Mouse (Mus musculus) embryonic facial prominence, embryonic 12.5 days (tissue): ENCODE results near the gene Ap2a1. TPM values are rescaled to one million over a fixed set of nuclear protein-coding genes. Genes with fewer than 3 reads are reported as not detected.
A peak's percentile ranks its signal among the peaks of the same experiment; 100 is the strongest.

Source experiments
- ATAC-seq: fragments of 200-750 bp; cut with Nextera tagmentation; 2 replicates; pipeline ENCODE4 v1.8.0; 2017; ENCODE audit not compliant: insufficient number of reproducible peaks, insufficient read depth, low FRiP score, low TSS enrichment
- H3K27ac ChIP-seq: fragments of 300-500 bp; sonication (generic); 2 replicates; pipeline ENCODE4 v1.5.1; 2016; ENCODE audit warnings: mild to moderate bottlenecking
- H3K27me3 ChIP-seq: fragments of 300-500 bp; sonication (generic); 2 replicates; pipeline ENCODE4 v1.6.1; 2016; ENCODE audit warnings: mild to moderate bottlenecking, moderate library complexity
- H3K36me3 ChIP-seq: fragments of 300-500 bp; sonication (generic); 2 replicates; pipeline ENCODE4 v1.6.1; 2016; ENCODE audit warnings: mild to moderate bottlenecking
- H3K4me1 ChIP-seq: fragments of 300-500 bp; sonication (generic); 2 replicates; pipeline ENCODE4 v1.6.1; 2016
- H3K4me2 ChIP-seq: fragments of 300-500 bp; sonication (generic); replicated peaks from 2 replicates; pipeline ENCODE4 v1.6.1; 2016; ENCODE audit warnings: mild to moderate bottlenecking, moderate library complexity
- H3K4me3 ChIP-seq: fragments of 300-500 bp; sonication (generic); 2 replicates; pipeline ENCODE4 v1.5.1; 2016; ENCODE audit warnings: mild to moderate bottlenecking
- H3K9ac ChIP-seq: fragments of 300-500 bp; sonication (generic); 2 replicates; pipeline ENCODE4 v1.6.1; 2016; ENCODE audit warnings: mild to moderate bottlenecking, moderate library complexity
- H3K9me3 ChIP-seq: fragments of 300-500 bp; sonication (generic); 2 replicates; pipeline ENCODE4 v1.6.1; 2016; ENCODE audit warnings: mild to moderate bottlenecking, moderate library complexity
- WGBS: fragments of 180-500 bp; shearing (Covaris S2); methylation state at CpG from one replicate; pipeline ENCODE4 v1.1.7; 2016; 5-methylcytosine and 5-hydroxymethylcytosine counted together
- polyA plus RNA-seq: library from polyadenylated mRNA; unstranded; fragments of >200 nt; fragmentation: Nextera tagmentation; extraction: Ambion mirVana; gene quantifications from 2 replicates; pipeline ENCODE4 v1.2.1, GENCODE M21; 2016

The Ap2a1 gene
- polyA plus RNA-seq, 1 experiment from 2014 or later = 84.7 TPM

GRCm38 (mm10) chr7:44962337-44962736, 33.0 kb upstream of the Ap2a1 start:
- Histone ChIP-seq H3K27ac (no peak overlapping the region), H3K9me3 (no peaks in the 10 kb centered on the region), H3K4me3 (no peak overlapping the region), H3K4me2 (no peak overlapping the region), H3K9ac (no peak overlapping the region), H3K27me3 (no peaks in the 10 kb centered on the region), H3K4me1 (no peaks in the 10 kb centered on the region), H3K36me3 (peaks cover 61% of the 10 kb centered on the region)
- 76% methylated on average over 8 of the region's 8 CpGs for WGBS
- ATAC-seq = no peak

DNA sequence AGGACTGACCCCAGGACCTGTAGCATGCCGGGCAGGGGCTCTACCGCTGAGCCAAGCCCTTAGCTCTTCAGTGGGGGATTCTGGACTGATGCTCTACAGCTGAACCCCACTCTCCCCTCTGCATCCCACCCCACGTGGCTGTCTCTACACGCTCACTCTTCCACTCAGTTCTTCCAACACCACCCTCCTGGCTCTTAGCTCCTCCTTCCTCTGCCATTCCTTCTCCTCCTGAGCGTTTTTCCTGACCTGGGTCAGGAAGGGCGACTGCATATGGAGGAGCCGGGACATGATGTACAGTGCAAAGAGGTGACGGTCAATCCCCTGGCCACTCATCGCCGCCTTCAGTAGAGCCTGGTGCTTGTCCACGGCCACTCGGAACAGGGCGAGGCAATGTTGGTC, 31.2 kb upstream of the Ap2a1 start:
- Histone ChIP-seq H3K36me3 (peaks cover 47% of the 10 kb centered on the region), H3K9me3 (no peaks in the 10 kb centered on the region), H3K9ac (no peak overlapping the region), H3K27me3 (no peaks in the 10 kb centered on the region), H3K4me3 (no peak overlapping the region), H3K4me1 (no peaks in the 10 kb centered on the region), H3K4me2 (no peak overlapping the region), H3K27ac (no peak overlapping the region)
- 87% methylated on average over 13 of the region's 13 CpGs for WGBS
- no peak for ATAC-seq

GRCm38 (mm10) chr7:44959874-44960511, 30.7 kb upstream of the Ap2a1 start:
- Histone ChIP-seq H3K27me3 (no peaks in the 10 kb centered on the region), H3K36me3 (peaks cover 42% of the 10 kb centered on the region), H3K4me1 (no peaks in the 10 kb centered on the region), H3K4me3 (no peak overlapping the region), H3K27ac (no peak overlapping the region), H3K4me2 (no peak overlapping the region), H3K9ac (no peak overlapping the region), H3K9me3 (no peaks in the 10 kb centered on the region)
- ATAC-seq = no peak
- 87% methylated on average over 10 of the region's 10 CpGs for WGBS

DNA sequence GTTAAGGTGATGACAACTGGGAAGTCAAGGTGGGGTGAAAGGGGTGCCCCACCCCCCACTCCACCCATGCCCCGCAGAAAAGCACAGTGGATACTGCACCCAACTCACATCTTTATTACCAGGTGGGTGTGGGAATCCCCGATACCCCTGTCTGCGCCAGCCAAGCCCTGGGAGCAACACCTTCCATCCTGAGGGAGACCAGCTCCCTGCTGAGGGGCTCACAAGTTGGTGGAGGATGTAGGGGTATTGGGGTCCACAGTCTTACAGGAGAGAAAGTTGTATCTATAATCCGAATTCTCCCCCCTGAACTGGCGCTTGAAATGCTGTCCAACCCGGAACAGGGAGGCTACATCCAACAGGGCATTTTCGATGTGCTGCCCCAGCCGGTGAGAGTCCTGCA, 30.0 kb upstream of the Ap2a1 start:
- H3K27me3 ChIP-seq = no peaks in the 10 kb centered on the region
- no peak overlapping the region for H3K4me2 ChIP-seq
- WGBS = 88% methylated on average over 8 of the region's 8 CpGs
- peaks cover 40% of the 10 kb centered on the region for H3K36me3 ChIP-seq
- no peak overlapping the region for H3K27ac ChIP-seq
- H3K4me3 ChIP-seq = no peak overlapping the region
- H3K4me1 ChIP-seq = no peaks in the 10 kb centered on the region
- no peaks in the 10 kb centered on the region for H3K9me3 ChIP-seq
- ATAC-seq = no peak
- H3K9ac ChIP-seq = no peak overlapping the region

- H3K9me3 ChIP-seq = no peaks in the 10 kb centered on the region
- H3K4me1 ChIP-seq = no peaks in the 10 kb centered on the region
- H3K4me3 ChIP-seq = no peak overlapping the region
- ATAC-seq = no peak
- no peak overlapping the region for H3K4me2 ChIP-seq
- no peaks in the 10 kb centered on the region; the same call in 1 of the 2 replicates for H3K27me3 ChIP-seq
- H3K9ac ChIP-seq = no peak overlapping the region
- H3K27ac ChIP-seq = no peak overlapping the region
- H3K36me3 ChIP-seq = peaks cover 35% of the 10 kb centered on the region
- 63% methylated on average over 7 of the region's 7 CpGs for WGBS
These were observed 28.9 kb upstream of the Ap2a1 start for GRCm38 (mm10) chr7:44958208-44958607.

GRCm38 (mm10) chr7:44957183-44957835, 28.0 kb upstream of the Ap2a1 start:
- Histone ChIP-seq H3K27me3 (peaks cover 2% of the 10 kb centered on the region; the same call in 1 of the 2 replicates), H3K4me1 (peaks cover 3% of the 10 kb centered on the region; the same call in 1 of the 2 replicates), H3K27ac (no peak overlapping the region), H3K9ac (no peak overlapping the region), H3K36me3 (peaks cover 28% of the 10 kb centered on the region), H3K9me3 (no peaks in the 10 kb centered on the region), H3K4me2 (no peak overlapping the region), H3K4me3 (no peak overlapping the region)
- no peak for ATAC-seq
- WGBS = 72% methylated on average over 20 of the region's 20 CpGs

GRCm38 (mm10) chr7:44956266-44956665, 27.0 kb upstream of the Ap2a1 start:
- Histone ChIP-seq H3K9ac (no peak overlapping the region), H3K4me1 (peaks cover 12% of the 10 kb centered on the region; the same call in 1 of the 2 replicates), H3K27ac (no peak overlapping the region), H3K4me2 (no peak overlapping the region), H3K36me3 (peaks cover 17% of the 10 kb centered on the region), H3K27me3 (peaks cover 12% of the 10 kb centered on the region), H3K9me3 (no peaks in the 10 kb centered on the region), H3K4me3 (no peak overlapping the region)
- 49% methylated on average over 6 of the region's 6 CpGs for WGBS
- no peak for ATAC-seq

GRCm38 (mm10) chr7:44955628-44956027, 26.3 kb upstream of the Ap2a1 start:
- no peak for ATAC-seq
- WGBS = 54% methylated on average over 5 of the region's 5 CpGs
- H3K27me3 ChIP-seq = peaks cover 18% of the 10 kb centered on the region

GRCm38 (mm10) chr7:44954091-44954885, 25.0 kb upstream of the Ap2a1 start:
- Histone ChIP-seq H3K9ac (no peak overlapping the region), H3K4me1 (peaks cover 12% of the 10 kb centered on the region; the same call in 1 of the 2 replicates), H3K4me3 (no peak overlapping the region), H3K9me3 (no peaks in the 10 kb centered on the region), H3K27ac (no peak overlapping the region), H3K4me2 (no peak overlapping the region), H3K27me3 (peaks cover 32% of the 10 kb centered on the region), H3K36me3 (peaks cover 6% of the 10 kb centered on the region)
- WGBS = 80% methylated on average over 12 of the region's 12 CpGs
- ATAC-seq = no peak

More at GRCm38 (mm10) chr7:44955628-44956027, 26.3 kb upstream of the Ap2a1 start:
- Histone ChIP-seq H3K27ac (no peak overlapping the region), H3K36me3 (peaks cover 12% of the 10 kb centered on the region), H3K4me3 (no peak overlapping the region), H3K9me3 (no peaks in the 10 kb centered on the region), H3K4me1 (peaks cover 12% of the 10 kb centered on the region; the same call in 1 of the 2 replicates), H3K9ac (no peak overlapping the region), H3K4me2 (no peak overlapping the region)

- H3K27ac ChIP-seq = no peak overlapping the region
- no peaks in the 10 kb centered on the region for H3K36me3 ChIP-seq
- ATAC-seq = no peak
- H3K27me3 ChIP-seq = peaks cover 33% of the 10 kb centered on the region
- 44% methylated on average over 14 of the region's 14 CpGs for WGBS
- no peak overlapping the region for H3K4me2 ChIP-seq
- no peaks in the 10 kb centered on the region for H3K9me3 ChIP-seq
- H3K9ac ChIP-seq = no peak overlapping the region
- H3K4me1 ChIP-seq = peaks cover 12% of the 10 kb centered on the region; the same call in 1 of the 2 replicates
- no peak overlapping the region for H3K4me3 ChIP-seq
These were observed 24.3 kb upstream of the Ap2a1 start for GRCm38 (mm10) chr7:44953561-44953960.

GRCm38 (mm10) chr7:44952611-44953306, 23.5 kb upstream of the Ap2a1 start:
- H3K27ac ChIP-seq = 0 out of 2 replicates have a peak overlapping the region, but pooled peaks have one; percentile 64

More at GRCm38 (mm10) chr7:44952611-44953306, 23.5 kb upstream of the Ap2a1 start:
- Histone ChIP-seq H3K36me3 (no peaks in the 10 kb centered on the region), H3K4me3 (peak overlapping the region; percentile 47), H3K9ac (peak overlapping the region; percentile 61), H3K4me1 (peaks cover 12% of the 10 kb centered on the region; the same call in 1 of the 2 replicates), H3K4me2 (peak overlapping the region; percentile 86), H3K27me3 (peaks cover 33% of the 10 kb centered on the region), H3K9me3 (no peaks in the 10 kb centered on the region)
- peak; percentile 86 for ATAC-seq
- 7% methylated on average over 24 of the region's 24 CpGs for WGBS
